Mouse (Mus musculus) ES-CJ7 (cell line): Measurements from ENCODE around the gene Tnfrsf23.
"Not testable (repeated sequence)": the region's sequence is repeated elsewhere in the genome, so short reads cannot be mapped to it uniquely, and the experiment has no call there.

Experiments used
- DNase-seq: peaks from one replicate; pipeline ENCODE4 v3.0.0; 2011; ENCODE audit warnings: low read depth, low spot score

The Tnfrsf23 gene

GRCm38 (mm10) chr7:143684569-143684968 is 1.1 kb downstream of the Tnfrsf23 start:
- not testable (repeated sequence) for DNase-seq

GRCm38 (mm10) chr7:143681566-143681965 is 4.1 kb downstream of the Tnfrsf23 start:
- DNase-seq = no peak

GRCm38 (mm10) chr7:143680836-143681235 is 4.8 kb downstream of the Tnfrsf23 start:
- not testable (repeated sequence) for DNase-seq

- DNase-seq = not testable (repeated sequence)
These were observed 6.0 kb downstream of the Tnfrsf23 start for GRCm38 (mm10) chr7:143679650-143680049.

- peak; percentile 79 for DNase-seq
These were observed 19.0 kb downstream of the Tnfrsf23 start for GRCm38 (mm10) chr7:143666427-143667311.

- DNase-seq = no peak
These were observed 22.2 kb downstream of the Tnfrsf23 start for GRCm38 (mm10) chr7:143663470-143663869.

GRCm38 (mm10) chr7:143660797-143661196 is 24.9 kb downstream of the Tnfrsf23 start:
- no peak for DNase-seq

- DNase-seq = not testable (repeated sequence)
These were observed 35.8 kb downstream of the Tnfrsf23 start for GRCm38 (mm10) chr7:143649769-143650346.

GRCm38 (mm10) chr7:143649034-143649768 is 36.5 kb downstream of the Tnfrsf23 start, which contains the start of gene Tnfrsf22:
Gene Tnfrsf22, minus strand, starts transcription at chr7:143649661.
- DNase-seq = peak; percentile 84

- DNase-seq = not testable (repeated sequence)
These were observed 41.7 kb downstream of the Tnfrsf23 start for GRCm38 (mm10) chr7:143643949-143644348.

GRCm38 (mm10) chr7:143636674-143637073 is 49.0 kb downstream of the Tnfrsf23 start:
- DNase-seq = peak; percentile 73

- DNase-seq = no peak
These were observed 54.2 kb downstream of the Tnfrsf23 start for GRCm38 (mm10) chr7:143631503-143631902.

GRCm38 (mm10) chr7:143629501-143629900 is 56.2 kb downstream of the Tnfrsf23 start:
- no peak for DNase-seq

- DNase-seq = no peak
These were observed 57.1 kb downstream of the Tnfrsf23 start, which contains the start of gene Tnfrsf26 for GRCm38 (mm10) chr7:143628540-143628939. Gene Tnfrsf26, minus strand, starts transcription at chr7:143628722.

- no peak for DNase-seq
These were observed 58.0 kb downstream of the Tnfrsf23 start for GRCm38 (mm10) chr7:143627555-143628286.

- no peak for DNase-seq
These were observed 59.5 kb downstream of the Tnfrsf23 start for GRCm38 (mm10) chr7:143626178-143626577.

- no peak for DNase-seq
These were observed 60.5 kb downstream of the Tnfrsf23 start for GRCm38 (mm10) chr7:143625151-143625550.

GRCm38 (mm10) chr7:143624561-143624960 is 61.1 kb downstream of the Tnfrsf23 start:
- no peak for DNase-seq

GRCm38 (mm10) chr7:143620951-143621350 is 64.7 kb downstream of the Tnfrsf23 start:
- DNase-seq = no peak
